Mouse (Mus musculus) ES-E14 (cell line): Measurements from ENCODE around the gene Slc25a45.

Experiments used
- CHD2 ChIP-seq: IDR thresholded peaks from 2 replicates; pipeline ENCODE4 v1.6.1; 2014; ENCODE audit warnings: mild to moderate bottlenecking, low read depth, low read length, inconsistent platforms
- MAFK ChIP-seq: IDR thresholded peaks from 2 replicates; pipeline ENCODE4 v1.6.1; 2014; ENCODE audit warnings: mild to moderate bottlenecking, low read depth, low read length, inconsistent platforms; ENCODE audit not compliant: insufficient read depth

GRCm38 (mm10) chr19:5840086-5840889 is 37.3 kb upstream of the Slc25a45 start:
- no peak for TF ChIP-seq CHD2
- TF ChIP-seq MAFK: no peak
